Mouse (Mus musculus): ENCODE data around the gene Gfi1b. TPM values are rescaled to one million over a fixed set of nuclear protein-coding genes. Genes with fewer than 3 reads are reported as not detected.

Gfi1b gene
- polyA plus RNA-seq (2017; shearing (Covaris generic)) = not detected

DNA sequence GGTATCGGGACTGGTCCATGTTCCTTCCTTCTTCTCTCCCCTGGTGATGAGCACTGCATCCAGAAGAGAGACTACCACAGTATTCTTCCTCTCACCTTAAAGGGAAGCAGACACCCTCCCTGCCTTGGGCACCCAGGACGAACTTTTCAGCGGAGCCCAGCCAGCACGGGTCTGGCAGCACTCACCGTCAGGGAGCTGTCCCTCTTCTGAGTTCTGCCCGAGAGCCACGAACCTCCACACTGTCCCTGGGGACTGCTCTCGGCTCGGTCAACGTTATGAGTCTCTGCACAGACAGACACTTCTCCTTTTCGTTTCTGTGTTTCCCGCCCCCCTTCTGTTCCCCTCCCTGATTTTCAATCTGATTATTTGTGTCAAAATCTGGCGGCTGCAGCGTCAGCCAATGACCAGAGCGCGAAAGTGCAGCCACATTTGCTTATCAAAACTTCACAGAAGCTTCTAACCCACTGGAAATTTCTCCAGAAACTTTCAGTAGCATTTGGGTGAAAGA, at the start of gene Gfi1b:
TSS of gene Gfi1b (minus strand) at position 319 of the 508 bp plus-strand sequence.

GRCm38 (mm10) chr2:28640461-28641424, 19.0 kb upstream of the Gfi1b start, which contains the start of gene Tsc1:
TSS of gene Tsc1 (plus strand) at chr2:28641228.

DNA sequence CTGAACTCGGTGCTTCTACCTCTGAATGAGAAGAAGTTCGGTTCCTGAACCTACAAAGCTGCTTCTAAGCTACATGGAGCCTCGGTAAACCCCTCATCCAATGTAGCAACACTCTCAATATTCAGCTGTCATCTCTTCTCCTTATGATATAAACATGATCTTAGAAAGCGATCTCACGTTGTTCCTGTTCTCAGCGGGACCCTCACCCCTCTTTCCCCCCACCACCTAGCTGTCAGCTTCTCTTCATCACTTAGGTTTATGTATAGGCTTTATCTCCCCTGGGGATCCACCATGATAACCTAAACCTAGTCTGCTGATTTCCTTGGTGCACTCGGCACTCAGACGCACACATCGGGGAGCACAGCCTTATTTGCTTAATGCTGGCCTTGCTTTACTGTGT, 38.1 kb downstream of the Gfi1b start, which contains the start of gene Gtf3c5:
TSS of gene Gtf3c5 (minus strand) at position 101 of the 400 bp plus-strand sequence.

GRCm38 (mm10) chr2:28563303-28563702, 58.5 kb downstream of the Gfi1b start, which contains the start of gene Cel:
TSS of gene Cel (minus strand) at chr2:28563403.

Other genes with a start within 250 kb of the Gfi1b start
- not detected for gene Ppp1r26, start 175.2 kb downstream of the Gfi1b start, polyA plus RNA-seq (2017; shearing (Covaris generic))
- gene 1700007K13Rik, start 155.7 kb downstream of the Gfi1b start, polyA plus RNA-seq (2017; shearing (Covaris generic)) = not detected
- gene Mrps2, start 153.9 kb downstream of the Gfi1b start, polyA plus RNA-seq (2017; shearing (Covaris generic)) = 12.6 TPM
- gene Gbgt1, start 125.1 kb downstream of the Gfi1b start, polyA plus RNA-seq (2017; shearing (Covaris generic)) = not detected
- gene Gm10134, start 115.9 kb downstream of the Gfi1b start, polyA plus RNA-seq (2017; shearing (Covaris generic)) = not detected
- 14.4 TPM for gene Ralgds, start 108.9 kb downstream of the Gfi1b start, polyA plus RNA-seq (2017; shearing (Covaris generic))
- not detected for gene Cel, start 58.6 kb downstream of the Gfi1b start, polyA plus RNA-seq (2017; shearing (Covaris generic))
- 11.6 TPM for gene Gtf3c5, start 38.2 kb downstream of the Gfi1b start, polyA plus RNA-seq (2017; shearing (Covaris generic))
- 54.9 TPM for gene Tsc1, start 19.2 kb upstream of the Gfi1b start, polyA plus RNA-seq (2017; shearing (Covaris generic))
- gene Spaca9, start 77.7 kb upstream of the Gfi1b start, polyA plus RNA-seq (2017; shearing (Covaris generic)) = not detected
- not detected for gene Ak8, start 78.2 kb upstream of the Gfi1b start, polyA plus RNA-seq (2017; shearing (Covaris generic))
- gene Gtf3c4, start 218.4 kb upstream of the Gfi1b start, polyA plus RNA-seq (2017; shearing (Covaris generic)) = 9.8 TPM
- gene Ddx31, start 218.4 kb upstream of the Gfi1b start, polyA plus RNA-seq (2017; shearing (Covaris generic)) = 22.7 TPM

Data from naive thymus-derived CD4-positive, alpha-beta T cell, adult 5 months (primary cell).